Mouse (Mus musculus) limb, embryonic 14.5 days (tissue): Measurements from ENCODE around the gene Irgq. TPM values are rescaled to one million over a fixed set of nuclear protein-coding genes. Genes with fewer than 3 reads are reported as not detected.

Experiments used
- ATAC-seq: fragments of 200-750 bp; cut with Nextera tagmentation; 2 replicates; pipeline ENCODE4 v1.8.0; 2017; ENCODE audit warnings: low read depth, moderate number of reproducible peaks, moderate TSS enrichment; ENCODE audit not compliant: low FRiP score
- DNase-seq: peaks from one replicate; pipeline ENCODE4 v3.0.0-alpha.2; 2015; ENCODE audit warnings: low spot score
- H3K27ac ChIP-seq: fragments of 300-500 bp; sonication (generic); replicated peaks from 2 replicates; pipeline ENCODE4 v1.5.1; 2014; ENCODE audit warnings: low read depth, mild to moderate bottlenecking, low read length, moderate library complexity, mixed read lengths
- H3K27me3 ChIP-seq: fragments of 300-500 bp; sonication (generic); 2 replicates; pipeline ENCODE4 v1.6.1; 2014; ENCODE audit warnings: low read length, mixed read lengths; ENCODE audit not compliant: control insufficient read depth, insufficient read depth
- H3K36me3 ChIP-seq: fragments of 300-500 bp; sonication (generic); 2 replicates; pipeline ENCODE4 v1.6.1; 2014; ENCODE audit warnings: mild to moderate bottlenecking, low read length, moderate library complexity, mixed read lengths; ENCODE audit not compliant: control insufficient read depth, insufficient read depth
- H3K4me1 ChIP-seq: fragments of 300-500 bp; sonication (generic); 2 replicates; pipeline ENCODE4 v1.6.1; 2014; ENCODE audit warnings: antibody characterized with exemption, low read length, mixed read lengths; ENCODE audit not compliant: control insufficient read depth, insufficient read depth
- H3K4me2 ChIP-seq: fragments of 300-500 bp; sonication (generic); replicated peaks from 2 replicates; pipeline ENCODE4 v1.6.1; 2014; ENCODE audit warnings: low read depth, mild to moderate bottlenecking, low read length, moderate library complexity; ENCODE audit not compliant: severe bottlenecking
- H3K4me3 ChIP-seq: fragments of 300-500 bp; sonication (generic); replicated peaks from 2 replicates; pipeline ENCODE4 v1.5.1; 2014; ENCODE audit warnings: low read length
- H3K9ac ChIP-seq: fragments of 300-500 bp; sonication (generic); 2 replicates; pipeline ENCODE4 v1.6.1; 2014; ENCODE audit warnings: mild to moderate bottlenecking, low read depth, low read length, moderate library complexity; ENCODE audit not compliant: severe bottlenecking
- H3K9me3 ChIP-seq: fragments of 300-500 bp; sonication (generic); 2 replicates; pipeline ENCODE4 v1.6.1; 2016; ENCODE audit warnings: low read length; ENCODE audit not compliant: control insufficient read depth
- POLR2A ChIP-seq: fragments of 200-500 bp; IDR thresholded peaks from 2 replicates; pipeline ENCODE4 v1.8.0; 2012; ENCODE audit warnings: inconsistent platforms, mild to moderate bottlenecking, moderate library complexity, borderline replicate concordance; ENCODE audit not compliant: insufficient read depth, insufficient read length; ENCODE audit errors: extremely low read depth
- WGBS: fragments of 180-500 bp; shearing (Covaris S2); extraction: QIAGEN DNeasy Blood & Tissue Kit; methylation state at CpG from one replicate; pipeline ENCODE4 v1.1.7; 2014; 5-methylcytosine and 5-hydroxymethylcytosine counted together
- polyA plus RNA-seq, 2 experiments: library from polyadenylated mRNA; depleted of rRNA in 1 of 2; stranded (reverse) in 1 of 2; unstranded in 1 of 2; fragments of >200 nt; fragmentation: Nextera tagmentation in 1 of 2; extraction: Ambion mirVana in 1 of 2; gene quantifications; 2 replicates each; pipeline versions ENCODE4 v1.2.1 to v1.2.3; 2012 to 2014

Gene Irgq
- polyA plus RNA-seq, 2 experiments: 10.7 to 16.3 TPM

DNA sequence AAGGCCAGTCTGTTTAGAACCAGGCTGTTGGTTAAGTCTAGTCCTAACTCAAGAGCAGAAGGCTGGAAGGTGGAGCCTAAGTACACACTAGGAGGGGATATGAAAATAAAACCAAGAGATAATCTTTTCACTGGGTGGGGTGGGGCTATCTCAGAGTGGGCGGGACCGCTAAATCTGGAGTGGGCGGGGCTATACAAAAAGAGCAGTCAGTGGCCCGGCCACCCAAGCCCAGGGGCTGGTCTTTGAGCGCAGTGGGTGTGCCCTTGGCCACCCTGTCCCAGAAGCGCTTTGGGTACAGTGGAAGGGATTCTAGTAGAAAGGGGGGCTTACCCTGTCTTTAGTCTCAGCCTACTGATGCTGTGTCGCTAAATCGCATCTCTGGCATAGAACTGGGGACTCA lies 56.3 kb downstream of the Irgq start:
- H3K4me3 ChIP-seq: peak overlapping the region; percentile 47
- WGBS: 7% methylated on average over 8 of the region's 8 CpGs
- H3K27me3 ChIP-seq: peaks cover 28% of the 10 kb centered on the region
- ATAC-seq (peak; percentile 61), DNase-seq (no peak)
- H3K9ac ChIP-seq: peak overlapping the region; percentile 63
- TF ChIP-seq POLR2A: no peak
- peaks cover 6% of the 10 kb centered on the region for H3K4me1 ChIP-seq
- no peak overlapping the region for H3K27ac ChIP-seq
- no peaks in the 10 kb centered on the region for H3K36me3 ChIP-seq
- H3K4me2 ChIP-seq: peak overlapping the region; percentile 61
- H3K9me3 ChIP-seq: no peaks in the 10 kb centered on the region

DNA sequence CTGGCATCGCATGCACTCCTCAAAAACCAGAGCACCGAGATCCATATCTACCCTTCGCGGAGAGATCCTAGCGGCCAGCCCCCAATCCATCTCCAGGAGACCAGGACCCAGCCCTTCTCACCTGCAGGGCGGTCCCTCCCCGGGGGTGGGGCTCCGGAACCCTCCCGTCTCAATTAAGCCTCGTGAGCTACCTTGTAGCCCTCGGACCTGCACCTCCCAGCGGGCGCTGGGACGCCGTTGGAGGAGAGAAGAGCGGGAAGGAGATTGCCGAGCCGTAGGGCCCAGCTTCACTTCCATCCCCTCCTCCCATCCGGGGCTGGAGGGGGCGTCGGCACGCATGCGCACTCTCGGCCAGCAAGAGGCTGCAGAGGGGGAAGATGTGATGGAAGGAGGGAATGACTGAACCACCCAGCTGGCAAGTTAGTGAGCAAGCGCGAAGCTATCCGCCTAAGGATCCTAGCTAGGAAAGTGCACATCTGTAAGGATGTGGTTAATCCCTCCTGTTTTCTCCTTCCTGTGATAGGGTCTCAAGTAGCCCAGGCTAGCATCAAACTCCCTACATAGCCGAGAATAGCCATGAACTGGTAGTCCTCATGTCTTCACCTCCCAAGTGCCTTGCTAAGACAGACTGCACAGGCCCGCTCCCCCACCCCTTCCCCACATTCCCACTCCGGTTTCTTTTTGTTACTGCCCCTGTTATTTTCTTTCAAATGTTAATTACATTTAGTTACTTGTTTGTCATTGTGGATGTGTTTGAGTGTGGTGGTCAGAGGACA lies 57.0 kb downstream of the Irgq start, which contains the start of the genes Ethe1 and Zfp575:
Gene Ethe1, plus strand, starts transcription at position 214 of the 776 bp plus-strand sequence.
Gene Zfp575, minus strand, starts transcription at position 312 of the 776 bp plus-strand sequence.
- TF ChIP-seq POLR2A: peak; percentile 89; the same call in 1 of the 2 replicates

More for the DNA sequence above, 57.0 kb downstream of the Irgq start, which contains the start of the genes Ethe1 and Zfp575:
- Histone ChIP-seq H3K36me3 (no peaks in the 10 kb centered on the region), H3K4me2 (peak within 1 kb of the TSS; percentile 61), H3K9ac (peak within 1 kb of the TSS; percentile 63), H3K27ac (peak within 1 kb of the TSS; percentile 30; the same call in 1 of the 2 replicates), H3K4me3 (peak within 1 kb of the TSS; percentile 47), H3K4me1 (peaks cover 6% of the 10 kb centered on the region), H3K9me3 (no peaks in the 10 kb centered on the region), H3K27me3 (peaks cover 28% of the 10 kb centered on the region)
- DNase-seq (peak; percentile 74), ATAC-seq (peak; percentile 78)
- WGBS: 11% methylated on average over 29 of the region's 30 CpGs

Other genes starting within 250 kb of the Irgq start
- gene Zfp61, start 229.5 kb upstream of the Irgq start, polyA plus RNA-seq (2012; rRNA removed): 36.8 and 45.0 TPM in 2 replicates
- 38.7 and 39.7 TPM in 2 replicates for gene Zfp61, start 229.5 kb upstream of the Irgq start, polyA plus RNA-seq (2014; fragmentation: Nextera tagmentation; extraction: Ambion mirVana)
- 13.8 and 14.4 TPM in 2 replicates for gene Zfp94, start 214.0 kb upstream of the Irgq start, polyA plus RNA-seq (2012; rRNA removed)
- gene Zfp94, start 214.0 kb upstream of the Irgq start, polyA plus RNA-seq (2014; fragmentation: Nextera tagmentation; extraction: Ambion mirVana): 11.7 and 12.6 TPM in 2 replicates
- gene Tescl, start 196.8 kb upstream of the Irgq start, polyA plus RNA-seq (2012; rRNA removed): 0.13 and 0.38 TPM in 2 replicates
- not detected in 2 replicates for gene Tescl, start 196.8 kb upstream of the Irgq start, polyA plus RNA-seq (2014; fragmentation: Nextera tagmentation; extraction: Ambion mirVana)
- 0.09 and 0.50 TPM in 2 replicates for gene Lypd5, start 181.5 kb upstream of the Irgq start, polyA plus RNA-seq (2012; rRNA removed)
- 0.62 and 3.1 TPM in 2 replicates for gene Lypd5, start 181.5 kb upstream of the Irgq start, polyA plus RNA-seq (2014; fragmentation: Nextera tagmentation; extraction: Ambion mirVana)
- gene Kcnn4, start 160.4 kb upstream of the Irgq start, polyA plus RNA-seq (2012; rRNA removed): 2.4 and 3.3 TPM in 2 replicates
- gene Kcnn4, start 160.4 kb upstream of the Irgq start, polyA plus RNA-seq (2014; fragmentation: Nextera tagmentation; extraction: Ambion mirVana): 1.8 and 2.4 TPM in 2 replicates
- gene Smg9, start 131.1 kb upstream of the Irgq start, polyA plus RNA-seq (2012; rRNA removed): 44.3 and 53.4 TPM in 2 replicates
- gene Smg9, start 131.1 kb upstream of the Irgq start, polyA plus RNA-seq (2014; fragmentation: Nextera tagmentation; extraction: Ambion mirVana): 21.0 and 23.2 TPM in 2 replicates
- 0.06 TPM in 1 of 2 replicates, not detected in the other for gene Irgc1, start 78.4 kb upstream of the Irgq start, polyA plus RNA-seq (2012; rRNA removed)
- not detected in 2 replicates for gene Irgc1, start 78.4 kb upstream of the Irgq start, polyA plus RNA-seq (2014; fragmentation: Nextera tagmentation; extraction: Ambion mirVana)
- 8.3 and 8.4 TPM in 2 replicates for gene Plaur, start 68.2 kb upstream of the Irgq start, polyA plus RNA-seq (2012; rRNA removed)
- gene Plaur, start 68.2 kb upstream of the Irgq start, polyA plus RNA-seq (2014; fragmentation: Nextera tagmentation; extraction: Ambion mirVana): 3.9 and 7.5 TPM in 2 replicates
- gene Cadm4, start 48.7 kb upstream of the Irgq start, polyA plus RNA-seq (2012; rRNA removed): 19.5 and 21.1 TPM in 2 replicates
- gene Cadm4, start 48.7 kb upstream of the Irgq start, polyA plus RNA-seq (2014; fragmentation: Nextera tagmentation; extraction: Ambion mirVana): 1.7 and 2.1 TPM in 2 replicates
- 67.8 and 77.5 TPM in 2 replicates for gene Zfp428, start 23.7 kb upstream of the Irgq start, polyA plus RNA-seq (2012; rRNA removed)
- 29.6 and 33.3 TPM in 2 replicates for gene Zfp428, start 23.7 kb upstream of the Irgq start, polyA plus RNA-seq (2014; fragmentation: Nextera tagmentation; extraction: Ambion mirVana)
- not detected in 2 replicates for gene AC161166.1, start 18.2 kb upstream of the Irgq start, polyA plus RNA-seq (2012; rRNA removed)
- gene AC161166.1, start 18.2 kb upstream of the Irgq start, polyA plus RNA-seq (2014; fragmentation: Nextera tagmentation; extraction: Ambion mirVana): 0.19 TPM in 1 of 2 replicates, not detected in the other
- gene Pinlyp, start 15.4 kb downstream of the Irgq start, polyA plus RNA-seq (2012; rRNA removed): 0.35 and 0.51 TPM in 2 replicates
- 1.7 and 2.0 TPM in 2 replicates for gene Pinlyp, start 15.4 kb downstream of the Irgq start, polyA plus RNA-seq (2014; fragmentation: Nextera tagmentation; extraction: Ambion mirVana)
- 133 and 155 TPM in 2 replicates for gene Xrcc1, start 15.6 kb downstream of the Irgq start, polyA plus RNA-seq (2012; rRNA removed)
- 103 and 106 TPM in 2 replicates for gene Xrcc1, start 15.6 kb downstream of the Irgq start, polyA plus RNA-seq (2014; fragmentation: Nextera tagmentation; extraction: Ambion mirVana)
- 19.9 and 21.9 TPM in 2 replicates for gene Ethe1, start 56.9 kb downstream of the Irgq start, polyA plus RNA-seq (2012; rRNA removed)
- gene Ethe1, start 56.9 kb downstream of the Irgq start, polyA plus RNA-seq (2014; fragmentation: Nextera tagmentation; extraction: Ambion mirVana): 30.7 and 31.5 TPM in 2 replicates
- gene Zfp575, start 57.0 kb downstream of the Irgq start, polyA plus RNA-seq (2012; rRNA removed): 4.5 and 7.6 TPM in 2 replicates
- gene Zfp575, start 57.0 kb downstream of the Irgq start, polyA plus RNA-seq (2014; fragmentation: Nextera tagmentation; extraction: Ambion mirVana): 5.0 TPM in 2 replicates
- 4.1 and 5.5 TPM in 2 replicates for gene Phldb3, start 80.1 kb downstream of the Irgq start, polyA plus RNA-seq (2012; rRNA removed)
- 0.70 and 1.2 TPM in 2 replicates for gene Phldb3, start 80.1 kb downstream of the Irgq start, polyA plus RNA-seq (2014; fragmentation: Nextera tagmentation; extraction: Ambion mirVana)
- 24.8 and 30.4 TPM in 2 replicates for gene Lypd3, start 105.9 kb downstream of the Irgq start, polyA plus RNA-seq (2012; rRNA removed)
- gene Lypd3, start 105.9 kb downstream of the Irgq start, polyA plus RNA-seq (2014; fragmentation: Nextera tagmentation; extraction: Ambion mirVana): 38.8 and 50.7 TPM in 2 replicates
- gene Tex101, start 146.0 kb downstream of the Irgq start, polyA plus RNA-seq (2012; rRNA removed): not detected in 2 replicates
- gene Tex101, start 146.0 kb downstream of the Irgq start, polyA plus RNA-seq (2014; fragmentation: Nextera tagmentation; extraction: Ambion mirVana): not detected in 2 replicates
- not detected in 2 replicates for gene BC049730, start 178.6 kb downstream of the Irgq start, polyA plus RNA-seq (2012; rRNA removed)
- gene BC049730, start 178.6 kb downstream of the Irgq start, polyA plus RNA-seq (2014; fragmentation: Nextera tagmentation; extraction: Ambion mirVana): not detected in 2 replicates
- not detected in 2 replicates for gene Gm4763, start 196.2 kb downstream of the Irgq start, polyA plus RNA-seq (2012; rRNA removed)
- gene Gm4763, start 196.2 kb downstream of the Irgq start, polyA plus RNA-seq (2014; fragmentation: Nextera tagmentation; extraction: Ambion mirVana): not detected in 2 replicates
- 0.05 and 0.27 TPM in 2 replicates for gene Cd177, start 229.6 kb downstream of the Irgq start, polyA plus RNA-seq (2012; rRNA removed)
- gene Cd177, start 229.6 kb downstream of the Irgq start, polyA plus RNA-seq (2014; fragmentation: Nextera tagmentation; extraction: Ambion mirVana): 0.22 and 0.30 TPM in 2 replicates
- 0.22 TPM in 1 of 2 replicates, not detected in the other for gene Ceacam10, start 246.5 kb downstream of the Irgq start, polyA plus RNA-seq (2012; rRNA removed)
- not detected in 2 replicates for gene Ceacam10, start 246.5 kb downstream of the Irgq start, polyA plus RNA-seq (2014; fragmentation: Nextera tagmentation; extraction: Ambion mirVana)